Mouse (Mus musculus) ES-Bruce4 (cell line): ENCODE results near the gene Bhlha9. TPM values are rescaled to one million over a fixed set of nuclear protein-coding genes. Genes with fewer than 3 reads are reported as not detected.

Source experiments
- H3K27ac ChIP-seq: 2 replicates; pipeline ENCODE4 v1.5.1; 2012; ENCODE audit warnings: low read length, inconsistent platforms; ENCODE audit not compliant: insufficient read depth
- H3K27me3 ChIP-seq: 2 replicates; pipeline ENCODE4 v1.6.1; 2012; ENCODE audit warnings: mild to moderate bottlenecking, low read length, inconsistent platforms; ENCODE audit not compliant: control insufficient read depth, poor library complexity, insufficient read depth, severe bottlenecking
- H3K36me3 ChIP-seq: 2 replicates; pipeline ENCODE4 v1.6.1; 2012; ENCODE audit warnings: inconsistent platforms, mild to moderate bottlenecking, low read length, moderate library complexity; ENCODE audit not compliant: control insufficient read depth, poor library complexity, insufficient read depth, severe bottlenecking
- H3K4me1 ChIP-seq: one replicate; pipeline ENCODE4 v1.8.1; 2011; ENCODE audit warnings: low read length; ENCODE audit not compliant: control insufficient read depth, insufficient read depth
- H3K4me3 ChIP-seq: 2 replicates; pipeline ENCODE4 v1.5.1; 2011; ENCODE audit warnings: low read depth, mild to moderate bottlenecking, low read length
- H3K9ac ChIP-seq: 2 replicates; pipeline ENCODE4 v1.6.1; 2012; ENCODE audit warnings: low read depth, mild to moderate bottlenecking, inconsistent platforms; ENCODE audit not compliant: poor library complexity, severe bottlenecking
- H3K9me3 ChIP-seq: replicated peaks from 2 replicates; pipeline ENCODE4 v1.6.1; 2012; ENCODE audit warnings: mild to moderate bottlenecking, low read length, inconsistent platforms; ENCODE audit not compliant: control insufficient read depth, poor library complexity, insufficient read depth, severe bottlenecking
- CTCF ChIP-seq: IDR thresholded peaks from one replicate; pipeline ENCODE4 v1.8.1; 2011; ENCODE audit warnings: low read depth, low read length
- EP300 ChIP-seq: IDR thresholded peaks from 2 replicates; pipeline ENCODE4 v1.6.1; 2011; ENCODE audit warnings: low read depth, low read length; ENCODE audit not compliant: insufficient read depth
- POLR2A ChIP-seq: IDR thresholded peaks from one replicate; pipeline ENCODE4 v1.8.1; 2011; ENCODE audit warnings: low read length; ENCODE audit not compliant: insufficient read depth
- polyA plus RNA-seq: library from polyadenylated mRNA; stranded (reverse); fragments of >200 nt; gene quantifications from 2 replicates; pipeline ENCODE4 v1.2.4, GENCODE M21; 2011; ENCODE audit warnings: low read depth; ENCODE audit not compliant: missing spikeins, insufficient read depth, insufficient read length

Gene Bhlha9
- polyA plus RNA-seq, 1 experiment = not detected

- no peak overlapping the region for H3K4me3 ChIP-seq
- no peak overlapping the region for H3K27ac ChIP-seq
- H3K4me1 ChIP-seq = no peaks in the 10 kb centered on the region
- no peak for TF ChIP-seq EP300
- TF ChIP-seq POLR2A = no peak
- TF ChIP-seq CTCF = no peak
- H3K27me3 ChIP-seq = no peaks in the 10 kb centered on the region
- no peak overlapping the region for H3K9ac ChIP-seq
- no peaks in the 10 kb centered on the region for H3K9me3 ChIP-seq
- no peaks in the 10 kb centered on the region for H3K36me3 ChIP-seq
These were observed 44.7 kb downstream of the Bhlha9 start for GRCm38 (mm10) chr11:76717000-76717399.

Other genes starting within 250 kb of the Bhlha9 start
- 28.1 and 30.6 TPM in 2 replicates for gene Abr, start 50.2 kb upstream of the Bhlha9 start, polyA plus RNA-seq
- not detected in 2 replicates for gene Trarg1, start 7.3 kb downstream of the Bhlha9 start, polyA plus RNA-seq
- 30.2 and 34.9 TPM in 2 replicates for gene Gosr1, start 91.1 kb downstream of the Bhlha9 start, polyA plus RNA-seq
- gene Cpd, start 174.5 kb downstream of the Bhlha9 start, polyA plus RNA-seq = 30.1 and 30.9 TPM in 2 replicates
- gene Tmigd1, start 229.7 kb downstream of the Bhlha9 start, polyA plus RNA-seq = not detected in 2 replicates